Mouse (Mus musculus): ENCODE data around the gene Tgfb1. TPM values are rescaled to one million over a fixed set of nuclear protein-coding genes. Genes with fewer than 3 reads are reported as not detected.

Tgfb1 gene
- polyA plus RNA-seq, 1 experiment from 2014 or later: 16.4 TPM

GRCm38 (mm10) chr7:25725886-25726285, 39.1 kb downstream of the Tgfb1 start:
- Histone ChIP-seq H3K4me1 (replicated peaks; ENCODE audit: control insufficient read depth, insufficient read depth, low read length) (peaks cover 8% of the 10 kb centered on the region), H3K27me3 (replicated peaks; ENCODE audit: control insufficient read depth, insufficient read depth, low read length) (no peaks in the 10 kb centered on the region), H3K9ac (ENCODE audit: low read depth, low read length) (no peak overlapping the region), H3K27ac (ENCODE audit: low read depth, low read length) (no peak overlapping the region), H3K4me2 (no peak overlapping the region), H3K36me3 (ENCODE audit: control insufficient read depth, insufficient read depth, low read length) (peaks cover 77% of the 10 kb centered on the region), H3K9me3 (ENCODE audit: control insufficient read depth, low read length) (no peaks in the 10 kb centered on the region), H3K4me3 (ENCODE audit: low read depth, low read length) (no peak overlapping the region)
- WGBS: 77% methylated on average over 19 of the region's 19 CpGs
- no peak for ATAC-seq (replicated peaks; ENCODE audit: low FRiP score)
- no peak for DNase-seq (ENCODE audit: low spot score)

- no peak overlapping the region for H3K9ac ChIP-seq (ENCODE audit: low read depth, low read length)
- H3K36me3 ChIP-seq (ENCODE audit: control insufficient read depth, insufficient read depth, low read length): peaks cover 86% of the 10 kb centered on the region
- DNase-seq (ENCODE audit: low spot score) (no peak), ATAC-seq (replicated peaks; ENCODE audit: low FRiP score) (no peak)
- no peaks in the 10 kb centered on the region for H3K9me3 ChIP-seq (ENCODE audit: control insufficient read depth, low read length)
- H3K27me3 ChIP-seq (replicated peaks; ENCODE audit: control insufficient read depth, insufficient read depth, low read length): no peaks in the 10 kb centered on the region
- H3K4me3 ChIP-seq (ENCODE audit: low read depth, low read length): no peak overlapping the region
- no peak overlapping the region for H3K4me2 ChIP-seq
- H3K4me1 ChIP-seq (replicated peaks; ENCODE audit: control insufficient read depth, insufficient read depth, low read length): no peaks in the 10 kb centered on the region
- H3K27ac ChIP-seq (ENCODE audit: low read depth, low read length): no peak overlapping the region
- 92% methylated on average over 5 of the region's 5 CpGs for WGBS
Measured at GRCm38 (mm10) chr7:25727800-25728199, 41.0 kb downstream of the Tgfb1 start.

- no peaks in the 10 kb centered on the region; the same call in 1 of the 2 replicates for H3K4me1 ChIP-seq (replicated peaks; ENCODE audit: control insufficient read depth, insufficient read depth, low read length)
- no peak overlapping the region for H3K4me3 ChIP-seq (ENCODE audit: low read depth, low read length)
- no peaks in the 10 kb centered on the region for H3K9me3 ChIP-seq (ENCODE audit: control insufficient read depth, low read length)
- H3K27me3 ChIP-seq (replicated peaks; ENCODE audit: control insufficient read depth, insufficient read depth, low read length): no peaks in the 10 kb centered on the region
- H3K27ac ChIP-seq (ENCODE audit: low read depth, low read length): no peak overlapping the region
- ATAC-seq (replicated peaks; ENCODE audit: low FRiP score) (no peak), DNase-seq (ENCODE audit: low spot score) (no peak)
- H3K4me2 ChIP-seq: no peak overlapping the region
- H3K9ac ChIP-seq (ENCODE audit: low read depth, low read length): no peak overlapping the region
- WGBS: 37% methylated on average over 2 of the region's 2 CpGs
- peaks cover 90% of the 10 kb centered on the region for H3K36me3 ChIP-seq (ENCODE audit: control insufficient read depth, insufficient read depth, low read length)
Measured at GRCm38 (mm10) chr7:25729396-25729795, 42.6 kb downstream of the Tgfb1 start.

GRCm38 (mm10) chr7:25729862-25730261, 43.1 kb downstream of the Tgfb1 start:
- no peaks in the 10 kb centered on the region for H3K9me3 ChIP-seq (ENCODE audit: control insufficient read depth, low read length)
- peaks cover 3% of the 10 kb centered on the region for H3K4me1 ChIP-seq (replicated peaks; ENCODE audit: control insufficient read depth, insufficient read depth, low read length)
- 91% methylated on average over 2 of the region's 2 CpGs for WGBS
- H3K27ac ChIP-seq (ENCODE audit: low read depth, low read length): no peak overlapping the region
- DNase-seq (ENCODE audit: low spot score) (no peak), ATAC-seq (replicated peaks; ENCODE audit: low FRiP score) (no peak)
- no peak overlapping the region for H3K4me2 ChIP-seq
- H3K27me3 ChIP-seq (replicated peaks; ENCODE audit: control insufficient read depth, insufficient read depth, low read length): no peaks in the 10 kb centered on the region
- H3K36me3 ChIP-seq (ENCODE audit: control insufficient read depth, insufficient read depth, low read length): peaks cover 90% of the 10 kb centered on the region
- H3K9ac ChIP-seq (ENCODE audit: low read depth, low read length): no peak overlapping the region
- H3K4me3 ChIP-seq (ENCODE audit: low read depth, low read length): no peak overlapping the region

GRCm38 (mm10) chr7:25731294-25732055, 44.7 kb downstream of the Tgfb1 start:
- ATAC-seq (replicated peaks; ENCODE audit: low FRiP score) (no peak), DNase-seq (ENCODE audit: low spot score) (no peak)
- Histone ChIP-seq H3K27me3 (replicated peaks; ENCODE audit: control insufficient read depth, insufficient read depth, low read length) (no peaks in the 10 kb centered on the region), H3K9ac (ENCODE audit: low read depth, low read length) (no peak overlapping the region), H3K36me3 (ENCODE audit: control insufficient read depth, insufficient read depth, low read length) (peaks cover 85% of the 10 kb centered on the region), H3K27ac (ENCODE audit: low read depth, low read length) (peak overlapping the region; percentile 29; the same call in 1 of the 2 replicates), H3K9me3 (ENCODE audit: control insufficient read depth, low read length) (no peaks in the 10 kb centered on the region), H3K4me3 (ENCODE audit: low read depth, low read length) (no peak overlapping the region), H3K4me1 (replicated peaks; ENCODE audit: control insufficient read depth, insufficient read depth, low read length) (peaks cover 16% of the 10 kb centered on the region), H3K4me2 (no peak overlapping the region)
- 78% methylated on average over 8 of the region's 8 CpGs for WGBS

GRCm38 (mm10) chr7:25734991-25735390, 48.2 kb downstream of the Tgfb1 start:
- H3K9me3 ChIP-seq (ENCODE audit: control insufficient read depth, low read length): no peaks in the 10 kb centered on the region
- peak overlapping the region; percentile 38 for H3K4me2 ChIP-seq
- H3K4me3 ChIP-seq (ENCODE audit: low read depth, low read length): no peak overlapping the region
- no peak for ATAC-seq (replicated peaks; ENCODE audit: low FRiP score)
- 30% methylated on average over 4 of the region's 4 CpGs for WGBS
- DNase-seq (ENCODE audit: low spot score): no peak
- H3K27ac ChIP-seq (ENCODE audit: low read depth, low read length): peak overlapping the region; percentile 52; the same call in 1 of the 2 replicates
- peaks cover 21% of the 10 kb centered on the region for H3K4me1 ChIP-seq (replicated peaks; ENCODE audit: control insufficient read depth, insufficient read depth, low read length)
- H3K9ac ChIP-seq (ENCODE audit: low read depth, low read length): no peak overlapping the region
- H3K36me3 ChIP-seq (ENCODE audit: control insufficient read depth, insufficient read depth, low read length): peaks cover 79% of the 10 kb centered on the region
- H3K27me3 ChIP-seq (replicated peaks; ENCODE audit: control insufficient read depth, insufficient read depth, low read length): no peaks in the 10 kb centered on the region

GRCm38 (mm10) chr7:25736920-25737319, 50.1 kb downstream of the Tgfb1 start:
- H3K36me3 ChIP-seq (ENCODE audit: control insufficient read depth, insufficient read depth, low read length): peaks cover 81% of the 10 kb centered on the region
- DNase-seq (ENCODE audit: low spot score) (no peak), ATAC-seq (replicated peaks; ENCODE audit: low FRiP score) (no peak)
- 90% methylated on average over 2 of the region's 2 CpGs for WGBS
- no peak overlapping the region for H3K9ac ChIP-seq (ENCODE audit: low read depth, low read length)
- H3K27me3 ChIP-seq (replicated peaks; ENCODE audit: control insufficient read depth, insufficient read depth, low read length): no peaks in the 10 kb centered on the region
- H3K9me3 ChIP-seq (ENCODE audit: control insufficient read depth, low read length): no peaks in the 10 kb centered on the region
- H3K4me3 ChIP-seq (ENCODE audit: low read depth, low read length): no peak overlapping the region
- H3K4me2 ChIP-seq: no peak overlapping the region
- H3K4me1 ChIP-seq (replicated peaks; ENCODE audit: control insufficient read depth, insufficient read depth, low read length): peaks cover 21% of the 10 kb centered on the region
- no peak overlapping the region for H3K27ac ChIP-seq (ENCODE audit: low read depth, low read length)

GRCm38 (mm10) chr7:25738277-25738676, 51.5 kb downstream of the Tgfb1 start:
- H3K27me3 ChIP-seq (replicated peaks; ENCODE audit: control insufficient read depth, insufficient read depth, low read length): no peaks in the 10 kb centered on the region
- H3K9ac ChIP-seq (ENCODE audit: low read depth, low read length): no peak overlapping the region
- ATAC-seq (replicated peaks; ENCODE audit: low FRiP score) (peak; percentile 74), DNase-seq (ENCODE audit: low spot score) (no peak)
- H3K27ac ChIP-seq (ENCODE audit: low read depth, low read length): 0 out of 2 replicates have a peak overlapping the region, but pooled peaks have one; percentile 48
- H3K4me1 ChIP-seq (replicated peaks; ENCODE audit: control insufficient read depth, insufficient read depth, low read length): peaks cover 21% of the 10 kb centered on the region
- no peak overlapping the region for H3K4me3 ChIP-seq (ENCODE audit: low read depth, low read length)
- peak overlapping the region; percentile 35; the same call in 1 of the 2 replicates for H3K4me2 ChIP-seq
- WGBS: 58% methylated on average over 3 of the region's 3 CpGs
- H3K36me3 ChIP-seq (ENCODE audit: control insufficient read depth, insufficient read depth, low read length): peaks cover 81% of the 10 kb centered on the region
- H3K9me3 ChIP-seq (ENCODE audit: control insufficient read depth, low read length): no peaks in the 10 kb centered on the region

- Histone ChIP-seq H3K27ac (ENCODE audit: low read depth, low read length) (no peak overlapping the region), H3K9me3 (ENCODE audit: control insufficient read depth, low read length) (no peaks in the 10 kb centered on the region), H3K27me3 (replicated peaks; ENCODE audit: control insufficient read depth, insufficient read depth, low read length) (no peaks in the 10 kb centered on the region), H3K4me1 (replicated peaks; ENCODE audit: control insufficient read depth, insufficient read depth, low read length) (peaks cover 4% of the 10 kb centered on the region), H3K4me3 (ENCODE audit: low read depth, low read length) (no peak overlapping the region), H3K9ac (ENCODE audit: low read depth, low read length) (no peak overlapping the region), H3K4me2 (no peak overlapping the region), H3K36me3 (ENCODE audit: control insufficient read depth, insufficient read depth, low read length) (peaks cover 89% of the 10 kb centered on the region)
- DNase-seq (ENCODE audit: low spot score): no peak
- ATAC-seq (replicated peaks; ENCODE audit: low FRiP score): no peak
- 84% methylated on average over 3 of the region's 3 CpGs for WGBS
Measured at GRCm38 (mm10) chr7:25746844-25747243, 60.0 kb downstream of the Tgfb1 start.
